Mouse (Mus musculus) cerebellum, postnatal 14 days (tissue): Measurements from ENCODE around the gene Grid1.
A peak's percentile ranks its signal among the peaks of the same experiment; 100 is the strongest.

Experiments used
- DNase-seq, 2 experiments: peaks; one replicate each; pipeline ENCODE4 v3.0.0; 2021; ENCODE audit warnings: mixed read lengths in 2 of 2

Grid1 gene

GRCm38 (mm10) chr14:35502324-35502723 is 682.4 kb downstream of the Grid1 start:
- peak; percentile 16 to 40 for DNase-seq

GRCm38 (mm10) chr14:35519402-35519801 is 699.5 kb downstream of the Grid1 start:
- no peak for DNase-seq

- no peak for DNase-seq
Observed at GRCm38 (mm10) chr14:35538835-35539234, 718.9 kb downstream of the Grid1 start.

- DNase-seq, result no peak
Observed at GRCm38 (mm10) chr14:35541254-35541991, 721.5 kb downstream of the Grid1 start.

GRCm38 (mm10) chr14:35541992-35542380 is 722.1 kb downstream of the Grid1 start:
- DNase-seq, result no peak

- DNase-seq, result peak; percentile 18 to 63
Observed at GRCm38 (mm10) chr14:35554288-35554687, 734.4 kb downstream of the Grid1 start.

GRCm38 (mm10) chr14:35561244-35561893 is 741.5 kb downstream of the Grid1 start:
- peak in 1 of 2 experiments; percentile 19 for DNase-seq

- no peak for DNase-seq
Observed at GRCm38 (mm10) chr14:35572991-35573502, 753.1 kb downstream of the Grid1 start.

- DNase-seq, result no peak
Observed at GRCm38 (mm10) chr14:35574489-35574888, 754.6 kb downstream of the Grid1 start.

GRCm38 (mm10) chr14:35575285-35575684 is 755.4 kb downstream of the Grid1 start:
- DNase-seq, result no peak

GRCm38 (mm10) chr14:35625749-35626148 is 805.8 kb downstream of the Grid1 start:
- DNase-seq, result no peak
